Comparison of ENCODE assay signal across 8 mouse cellular contexts in the genomic region with DNA sequence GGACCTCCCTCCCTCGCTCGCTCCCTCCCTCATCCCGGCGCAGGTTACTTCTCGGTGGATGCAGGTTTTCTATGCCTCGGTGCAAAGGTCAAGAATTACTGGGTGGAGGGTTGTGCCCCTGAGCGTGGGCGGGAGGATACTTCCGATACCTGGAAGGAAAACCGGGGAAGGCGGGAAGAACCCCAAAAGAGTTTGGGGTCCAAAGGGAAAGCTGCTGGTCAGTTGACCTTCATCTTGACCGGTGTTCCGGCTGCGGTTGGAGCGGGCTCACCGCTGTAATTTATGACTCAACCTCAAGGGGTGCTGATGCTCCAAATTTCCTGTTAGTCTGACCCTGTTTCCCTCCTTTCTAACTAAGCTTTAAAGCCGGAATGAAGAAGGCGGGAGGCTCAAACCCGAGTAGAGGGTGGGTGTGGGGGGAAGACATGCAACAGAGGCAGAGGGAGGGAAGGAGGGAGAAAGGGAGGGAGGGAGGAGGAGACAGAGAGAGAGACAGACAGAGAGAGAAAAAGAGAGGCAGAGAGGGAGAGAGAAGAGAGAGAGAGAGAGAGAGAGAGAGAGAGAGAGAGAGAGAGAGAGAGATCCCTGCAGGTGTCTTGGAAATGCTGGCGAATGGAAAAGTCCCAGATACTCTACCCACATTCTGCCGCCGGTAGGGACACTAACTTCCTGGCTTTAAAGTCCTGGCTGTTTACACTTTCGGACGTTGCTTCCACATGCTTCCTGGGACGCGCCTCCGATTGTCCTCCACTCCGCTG. TPM values are rescaled to one million over a fixed set of nuclear protein-coding genes. Genes with fewer than 3 reads are reported as not detected.
DNase-seq lines count a peak whose midpoint lies in the region; ATAC-seq and TF ChIP-seq lines count a peak whose summit lies in the region.

No protein-coding gene starts in this region.

- H3K27me3 ChIP-seq in heart, embryonic 10.5 days (ENCODE audit: insufficient read depth, poor library complexity, severe bottlenecking), result peaks cover 60% of the 10 kb centered on the region
- H3K27me3 ChIP-seq in lung, postnatal 0 days (replicated peaks; ENCODE audit: insufficient read depth, low read length), result peaks cover 22% of the 10 kb centered on the region

- TF ChIP-seq POLR2A in olfactory bulb, adult 2 months (IDR thresholded peaks at IDR 0.05; ENCODE audit: insufficient read depth, low read depth, low read length), result no peak

- no peak overlapping the region for H3K9ac ChIP-seq in lung, postnatal 0 days (replicated peaks; ENCODE audit: low read depth)

- H3K9me3 ChIP-seq in heart, embryonic 10.5 days, result no peaks in the 10 kb centered on the region
- H3K9me3 ChIP-seq in lung, postnatal 0 days (ENCODE audit: low read length), result no peaks in the 10 kb centered on the region

- no peaks in the 10 kb centered on the region for H3K36me3 ChIP-seq in heart, embryonic 10.5 days
- H3K36me3 ChIP-seq in lung, postnatal 0 days (ENCODE audit: insufficient read depth, low read length), result no peaks in the 10 kb centered on the region

- peak overlapping the region; percentile 59 for H3K4me2 ChIP-seq in lung, postnatal 0 days (replicated peaks; ENCODE audit: low read depth, low read length)

- TF ChIP-seq EP300 in lung, postnatal 0 days (IDR thresholded peaks at IDR 0.05), result no peak

- peak overlapping the region; percentile 56; the same call in 1 of the 2 replicates for H3K27ac ChIP-seq in heart, embryonic 10.5 days
- H3K27ac ChIP-seq in lung, postnatal 0 days (ENCODE audit: low read length), result no peak overlapping the region
- H3K27ac ChIP-seq in olfactory bulb, adult 2 months (ENCODE audit: insufficient read depth, low read depth, low read length), result no peak overlapping the region

- under 1% methylated on average over 28 of the region's 28 CpGs for WGBS in heart, embryonic 10.5 days
- WGBS in lung, postnatal 0 days, result under 1% methylated on average over 28 of the region's 28 CpGs
- WGBS in olfactory bulb, adult 2 months, result 2% methylated on average over 28 of the region's 28 CpGs

- peak; percentile 45; the same call in 1 of the 2 replicates for ATAC-seq in lung, postnatal 0 days

- peak; percentile 65 for TF ChIP-seq CTCF in lung, postnatal 0 days (IDR thresholded peaks at IDR 0.05)
- TF ChIP-seq CTCF in olfactory bulb, adult 2 months (IDR thresholded peaks at IDR 0.05; ENCODE audit: insufficient read depth, low read depth, low read length), result peak; percentile 26; the same call in 1 of the 2 replicates

- DNase-seq in urinary bladder, adult 2 months (ENCODE audit: low spot score), result peak; percentile 27
- DNase-seq in urinary bladder, postnatal 10 days (ENCODE audit: low spot score), result no peak
- DNase-seq in cerebellum, adult 9-11 months, result peak; percentile 74
- DNase-seq in heart, embryonic 10.5 days (ENCODE audit: low spot score), result no peak
- peak; percentile 74 for DNase-seq in kidney, adult 9 months
- DNase-seq in lung, postnatal 0 days (ENCODE audit: low spot score), result peak; percentile 81
- DNase-seq in spleen, postnatal 14 days (ENCODE audit: low spot score in 2 of 2), result no peak

- H3K4me3 ChIP-seq in heart, embryonic 10.5 days, result peak overlapping the region; percentile 62
- peak overlapping the region; percentile 37 for H3K4me3 ChIP-seq in lung, postnatal 0 days (ENCODE audit: low read depth, low read length)
- H3K4me3 ChIP-seq in olfactory bulb, adult 2 months (ENCODE audit: insufficient read depth, low read depth, low read length), result peak overlapping the region; percentile 27

- H3K4me1 ChIP-seq in heart, embryonic 10.5 days, result peaks cover 12% of the 10 kb centered on the region; the same call in 1 of the 2 replicates
- no peaks in the 10 kb centered on the region; the same call in 1 of the 2 replicates for H3K4me1 ChIP-seq in lung, postnatal 0 days (ENCODE audit: insufficient read depth, low read depth, low read length)
- peaks cover 14% of the 10 kb centered on the region for H3K4me1 ChIP-seq in olfactory bulb, adult 2 months (ENCODE audit: control insufficient read depth, insufficient read depth, low read length)

RNA-seq across cellular contexts. Expression of gene Eomes, which starts 10.3 kb away (rescaled TPM):
- polyA plus RNA-seq in urinary bladder, adult 2 months (2012; rRNA removed), result 0.12 and 0.27 TPM in 2 replicates
- polyA plus RNA-seq in heart, embryonic 10.5 days (2016; fragmentation: Nextera tagmentation; extraction: Ambion mirVana), result 0.11 and 0.13 TPM in 2 replicates
- polyA plus RNA-seq in lung, postnatal 0 days (2015; fragmentation: Nextera tagmentation; extraction: Ambion mirVana), result 0.05 and 0.06 TPM in 2 replicates
- polyA plus RNA-seq in olfactory bulb, adult 2 months (2012; ENCODE audit: insufficient read depth, insufficient read length, low replicate concordance, missing spikeins), result not detected in 2 replicates

RNA-seq across cellular contexts. Expression of gene Golga4, which starts 17.8 kb away (rescaled TPM):
- 36.9 and 50.0 TPM in 2 replicates for polyA plus RNA-seq in urinary bladder, adult 2 months (2012; rRNA removed)
- 55.0 and 60.0 TPM in 2 replicates for polyA plus RNA-seq in heart, embryonic 10.5 days (2016; fragmentation: Nextera tagmentation; extraction: Ambion mirVana)
- 30.6 and 35.6 TPM in 2 replicates for polyA plus RNA-seq in lung, postnatal 0 days (2015; fragmentation: Nextera tagmentation; extraction: Ambion mirVana)
- polyA plus RNA-seq in olfactory bulb, adult 2 months (2012; ENCODE audit: insufficient read depth, insufficient read length, low replicate concordance, missing spikeins), result 302 TPM in 1 of 2 replicates, not detected in the other

Comparison
In these comparisons a context has a peak if more than half of its experiments do, and no peak if none do; other contexts are left out.
1. DNase-seq: peak in urinary bladder, adult 2 months (single experiment), cerebellum, adult 9-11 months (single experiment), kidney, adult 9 months (single experiment) and lung, postnatal 0 days (single experiment); none in urinary bladder, postnatal 10 days (single experiment), heart, embryonic 10.5 days (single experiment) and spleen, postnatal 14 days (0 of 2).
2. Peak in every context shown above with its lines, with median percentiles within 50 percentile points of each other: H3K4me3 ChIP-seq.